Mouse (Mus musculus) kidney, embryonic 16.5 days (tissue): ENCODE measurements around the gene Rnf114. TPM values are rescaled to one million over a fixed set of nuclear protein-coding genes. Genes with fewer than 3 reads are reported as not detected.

ENCODE experiments used
- ATAC-seq: fragments of 200-750 bp; cut with Nextera tagmentation; 2 replicates; pipeline ENCODE4 v1.8.0; 2017; ENCODE audit warnings: moderate TSS enrichment; ENCODE audit not compliant: low FRiP score, low TSS enrichment
- H3K27ac ChIP-seq: fragments of 300-500 bp; sonication (generic); 2 replicates; pipeline ENCODE4 v1.5.1; 2014; ENCODE audit warnings: low read length
- H3K27me3 ChIP-seq: fragments of 300-500 bp; sonication (generic); 2 replicates; pipeline ENCODE4 v1.6.1; 2014; ENCODE audit warnings: low read length, control low read depth, mixed read lengths; ENCODE audit not compliant: insufficient read depth
- H3K36me3 ChIP-seq: fragments of 300-500 bp; sonication (generic); 2 replicates; pipeline ENCODE4 v1.6.1; 2014; ENCODE audit warnings: low read length, control low read depth, mixed read lengths; ENCODE audit not compliant: insufficient read depth
- H3K4me1 ChIP-seq: fragments of 300-500 bp; sonication (generic); 2 replicates; pipeline ENCODE4 v1.6.1; 2014; ENCODE audit warnings: low read length, control low read depth, mixed read lengths; ENCODE audit not compliant: insufficient read depth
- H3K4me2 ChIP-seq: fragments of 300-500 bp; sonication (generic); replicated peaks from 2 replicates; pipeline ENCODE4 v1.6.1; 2014; ENCODE audit warnings: low read depth, low read length
- H3K4me3 ChIP-seq: fragments of 300-500 bp; sonication (generic); 2 replicates; pipeline ENCODE4 v1.5.1; 2014; ENCODE audit warnings: mild to moderate bottlenecking, low read length
- H3K9ac ChIP-seq: fragments of 300-500 bp; sonication (generic); replicated peaks from 2 replicates; pipeline ENCODE4 v1.6.1; 2014; ENCODE audit warnings: low read length
- H3K9me3 ChIP-seq: fragments of 300-500 bp; sonication (generic); 2 replicates; pipeline ENCODE4 v1.6.1; 2016; ENCODE audit warnings: low read length, control low read depth
- WGBS: fragments of 180-500 bp; shearing (Covaris S2); extraction: QIAGEN DNeasy Blood & Tissue Kit; methylation state at CpG from one replicate; pipeline ENCODE4 v1.1.7; 2014; 5-methylcytosine and 5-hydroxymethylcytosine counted together
- polyA plus RNA-seq: library from polyadenylated mRNA; unstranded; fragments of >200 nt; fragmentation: Nextera tagmentation; extraction: Ambion mirVana; gene quantifications from 2 replicates; pipeline ENCODE4 v1.2.1, GENCODE M21; 2015

Rnf114 gene
- polyA plus RNA-seq, 1 experiment from 2014 or later, result 108 TPM

GRCm38 (mm10) chr2:167512970-167513369, 20.5 kb downstream of the Rnf114 start:
- ATAC-seq, result no peak
- Histone ChIP-seq H3K27ac (no peak overlapping the region), H3K9me3 (no peaks in the 10 kb centered on the region), H3K27me3 (no peaks in the 10 kb centered on the region), H3K4me2 (no peak overlapping the region), H3K9ac (no peak overlapping the region), H3K36me3 (peaks cover 85% of the 10 kb centered on the region), H3K4me1 (no peaks in the 10 kb centered on the region), H3K4me3 (no peak overlapping the region)
- 93% methylated on average over 5 of the region's 5 CpGs for WGBS

- Histone ChIP-seq H3K9ac (no peak overlapping the region), H3K4me3 (no peak overlapping the region), H3K27ac (no peak overlapping the region), H3K9me3 (no peaks in the 10 kb centered on the region), H3K27me3 (no peaks in the 10 kb centered on the region), H3K4me1 (no peaks in the 10 kb centered on the region), H3K36me3 (peaks cover 79% of the 10 kb centered on the region), H3K4me2 (no peak overlapping the region)
- WGBS, result 94% methylated on average over 4 of the region's 4 CpGs
- ATAC-seq, result no peak
Observed at GRCm38 (mm10) chr2:167514641-167515040, 22.2 kb downstream of the Rnf114 start.

GRCm38 (mm10) chr2:167515688-167516087, 23.2 kb downstream of the Rnf114 start:
- Histone ChIP-seq H3K4me2 (no peak overlapping the region), H3K9me3 (no peaks in the 10 kb centered on the region), H3K4me3 (no peak overlapping the region), H3K36me3 (peaks cover 78% of the 10 kb centered on the region), H3K27ac (no peak overlapping the region), H3K27me3 (no peaks in the 10 kb centered on the region), H3K9ac (no peak overlapping the region), H3K4me1 (no peaks in the 10 kb centered on the region)
- ATAC-seq, result no peak
- WGBS, result 92% methylated on average over 5 of the region's 5 CpGs

DNA sequence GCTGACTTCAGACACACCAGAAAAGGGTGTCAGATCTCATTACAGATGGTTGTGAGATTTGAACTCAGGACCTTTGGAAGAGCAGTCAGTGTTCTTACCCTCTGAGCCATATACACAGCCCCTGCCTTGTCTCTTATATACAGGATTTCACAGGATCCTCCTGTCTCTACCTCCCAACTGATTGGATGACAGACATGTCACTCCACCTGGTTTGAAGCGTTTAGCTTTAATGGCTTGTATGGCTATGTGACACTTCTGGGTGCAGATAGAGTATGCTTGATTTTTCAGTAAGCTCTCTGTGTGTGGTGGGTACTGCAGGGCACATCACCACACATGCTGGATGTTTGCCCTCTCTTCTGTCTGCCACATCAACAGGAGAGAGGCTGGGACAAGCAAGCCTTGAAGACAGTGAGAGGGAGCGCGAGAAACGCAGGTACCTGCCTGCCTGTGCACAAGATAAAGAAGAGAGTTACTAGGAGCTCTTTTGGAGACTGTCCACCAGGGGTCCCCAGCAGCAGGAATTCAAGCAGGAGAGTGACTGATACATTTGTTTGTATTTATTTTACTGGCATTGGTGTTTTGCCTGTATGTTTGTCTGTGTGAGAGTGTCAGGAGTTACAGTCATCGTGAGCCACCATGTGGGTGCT, 27.3 kb downstream of the Rnf114 start:
- ATAC-seq, result no peak
- 86% methylated on average over 5 of the region's 5 CpGs for WGBS

GRCm38 (mm10) chr2:167528278-167528677, 35.8 kb downstream of the Rnf114 start:
- H3K4me2 ChIP-seq, result no peak overlapping the region
- no peak overlapping the region for H3K27ac ChIP-seq
- no peak for ATAC-seq
- H3K9ac ChIP-seq, result no peak overlapping the region
- 10% methylated on average over 5 of the region's 5 CpGs for WGBS
- no peaks in the 10 kb centered on the region for H3K27me3 ChIP-seq
- no peaks in the 10 kb centered on the region for H3K9me3 ChIP-seq
- no peaks in the 10 kb centered on the region for H3K4me1 ChIP-seq
- no peaks in the 10 kb centered on the region for H3K36me3 ChIP-seq
- H3K4me3 ChIP-seq, result no peak overlapping the region

More for the DNA sequence above, 27.3 kb downstream of the Rnf114 start:
- Histone ChIP-seq H3K4me2 (no peak overlapping the region), H3K4me1 (no peaks in the 10 kb centered on the region), H3K9me3 (no peaks in the 10 kb centered on the region), H3K27me3 (no peaks in the 10 kb centered on the region), H3K9ac (no peak overlapping the region), H3K36me3 (peaks cover 39% of the 10 kb centered on the region), H3K27ac (no peak overlapping the region), H3K4me3 (no peak overlapping the region)

- H3K4me3 ChIP-seq, result no peak overlapping the region
- 48% methylated on average over 5 of the region's 5 CpGs for WGBS
Observed at GRCm38 (mm10) chr2:167529935-167530513, 37.6 kb downstream of the Rnf114 start.

GRCm38 (mm10) chr2:167530536-167530935, 38.1 kb downstream of the Rnf114 start:
- H3K9me3 ChIP-seq, result no peaks in the 10 kb centered on the region
- H3K9ac ChIP-seq, result no peak overlapping the region
- no peak for ATAC-seq
- no peak overlapping the region for H3K4me3 ChIP-seq
- no peak overlapping the region for H3K27ac ChIP-seq
- H3K4me1 ChIP-seq, result no peaks in the 10 kb centered on the region
- WGBS, result 76% methylated on average over 4 of the region's 4 CpGs
- H3K27me3 ChIP-seq, result no peaks in the 10 kb centered on the region
- no peak overlapping the region for H3K4me2 ChIP-seq
- no peaks in the 10 kb centered on the region for H3K36me3 ChIP-seq

More at GRCm38 (mm10) chr2:167529935-167530513, 37.6 kb downstream of the Rnf114 start:
- H3K36me3 ChIP-seq, result no peaks in the 10 kb centered on the region
- no peaks in the 10 kb centered on the region for H3K4me1 ChIP-seq
- H3K9ac ChIP-seq, result 0 out of 2 replicates have a peak overlapping the region, but pooled peaks have one; percentile 35
- H3K9me3 ChIP-seq, result no peaks in the 10 kb centered on the region
- no peak for ATAC-seq
- no peak overlapping the region for H3K4me2 ChIP-seq
- no peak overlapping the region for H3K27ac ChIP-seq
- H3K27me3 ChIP-seq, result no peaks in the 10 kb centered on the region

GRCm38 (mm10) chr2:167532131-167532530, 39.7 kb downstream of the Rnf114 start:
- no peaks in the 10 kb centered on the region for H3K9me3 ChIP-seq
- peaks cover 11% of the 10 kb centered on the region for H3K27me3 ChIP-seq
- 21% methylated on average over 13 of the region's 13 CpGs for WGBS
- peaks cover 2% of the 10 kb centered on the region; the same call in 1 of the 2 replicates for H3K4me1 ChIP-seq
- no peaks in the 10 kb centered on the region for H3K36me3 ChIP-seq
- ATAC-seq, result no peak
- H3K27ac ChIP-seq, result no peak overlapping the region
- H3K4me2 ChIP-seq, result no peak overlapping the region
- no peak overlapping the region for H3K9ac ChIP-seq
- H3K4me3 ChIP-seq, result no peak overlapping the region

GRCm38 (mm10) chr2:167533880-167534279, 41.4 kb downstream of the Rnf114 start:
- no peak overlapping the region for H3K27ac ChIP-seq
- no peak for ATAC-seq
- no peak overlapping the region for H3K4me3 ChIP-seq
- no peaks in the 10 kb centered on the region for H3K9me3 ChIP-seq
- H3K4me2 ChIP-seq, result no peak overlapping the region
- 0 out of 2 replicates have a peak, but pooled peaks cover under 1% of the 10 kb centered on the region for H3K36me3 ChIP-seq
- no peak overlapping the region for H3K9ac ChIP-seq
- H3K27me3 ChIP-seq, result peaks cover 17% of the 10 kb centered on the region
- H3K4me1 ChIP-seq, result peaks cover 13% of the 10 kb centered on the region

DNA sequence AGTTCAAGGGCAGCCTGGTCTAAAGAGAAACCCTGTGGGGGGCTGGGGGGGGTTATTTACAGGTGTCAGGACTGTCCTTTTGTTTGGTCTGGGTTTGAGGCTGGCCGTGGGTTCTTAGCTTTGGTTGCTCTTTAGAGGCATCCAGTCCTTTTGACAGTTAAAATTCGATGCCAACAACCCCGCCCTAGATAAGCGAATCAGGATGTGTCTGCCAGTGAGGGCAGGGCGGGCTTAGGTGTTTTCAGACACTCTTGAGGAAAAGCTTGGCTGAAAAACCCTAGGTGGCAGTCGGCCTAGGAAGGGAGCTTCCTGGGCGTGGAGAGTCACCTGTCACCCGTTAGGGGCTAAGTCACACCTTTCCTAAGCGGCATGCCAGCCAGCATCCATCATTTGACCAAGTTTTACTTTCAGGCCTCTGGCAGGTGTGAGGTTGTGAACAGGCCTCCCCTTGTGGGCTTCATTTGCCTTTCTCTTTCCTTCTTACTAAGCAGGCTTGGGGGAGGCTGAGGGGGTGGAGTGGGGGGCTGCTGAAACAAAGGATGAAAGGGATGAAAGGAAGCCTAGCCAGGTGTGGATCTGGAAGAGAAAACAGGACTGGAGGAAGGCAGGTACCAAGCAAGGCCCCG, 44.0 kb downstream of the Rnf114 start:
- 54% methylated on average over 10 of the region's 10 CpGs for WGBS
- ATAC-seq, result no peak
- Histone ChIP-seq H3K27me3 (peaks cover 19% of the 10 kb centered on the region), H3K4me3 (no peak overlapping the region), H3K9me3 (no peaks in the 10 kb centered on the region), H3K4me1 (peaks cover 33% of the 10 kb centered on the region), H3K36me3 (0 out of 2 replicates have a peak, but pooled peaks cover 2% of the 10 kb centered on the region), H3K27ac (no peak overlapping the region), H3K9ac (no peak overlapping the region), H3K4me2 (no peak overlapping the region)
